Mouse (Mus musculus): ENCODE measurements around the gene Olfr12.

The Olfr12 gene

GRCm38 (mm10) chr1:92617488-92617887 is at the start of gene Olfr12:
TSS of gene Olfr12 (plus strand) at chr1:92617788.
- no peak for DNase-seq (ENCODE audit: low spot score in 2 of 2)

- DNase-seq (ENCODE audit: low spot score in 2 of 2) = no peak
These were observed 46.6 kb upstream of the Olfr12 start, which contains the start of gene Olfr1413 for GRCm38 (mm10) chr1:92571022-92571421. TSS of gene Olfr1413 (plus strand) at chr1:92571322.

GRCm38 (mm10) chr1:92585479-92585878 is 32.1 kb upstream of the Olfr12 start, which contains the start of gene Olfr1412:
TSS of gene Olfr1412 (plus strand) at chr1:92585779.
- no peak for DNase-seq (ENCODE audit: low spot score in 2 of 2)

- no peak for DNase-seq (ENCODE audit: low spot score in 2 of 2)
These were observed 23.5 kb upstream of the Olfr12 start, which contains the start of gene Olfr1411 for GRCm38 (mm10) chr1:92594111-92594510. TSS of gene Olfr1411 (plus strand) at chr1:92594411.

- DNase-seq (ENCODE audit: low spot score in 2 of 2) = no peak
These were observed 21.6 kb upstream of the Olfr12 start for GRCm38 (mm10) chr1:92596019-92596418.

- no peak for DNase-seq (ENCODE audit: low spot score in 2 of 2)
These were observed 12.1 kb upstream of the Olfr12 start, which contains the start of gene Olfr1410 for GRCm38 (mm10) chr1:92605482-92605881. TSS of gene Olfr1410 (plus strand) at chr1:92605782.

- no peak for DNase-seq (ENCODE audit: low spot score in 2 of 2)
These were observed 9.9 kb upstream of the Olfr12 start for GRCm38 (mm10) chr1:92607711-92608110.

- peak; percentile 71 to 77 for DNase-seq (ENCODE audit: low spot score in 2 of 2)
These were observed 6.6 kb upstream of the Olfr12 start for GRCm38 (mm10) chr1:92611008-92611407.

GRCm38 (mm10) chr1:92613175-92613574 is 4.4 kb upstream of the Olfr12 start:
- no peak for DNase-seq (ENCODE audit: low spot score in 2 of 2)

- DNase-seq (ENCODE audit: low spot score in 2 of 2) = no peak
These were observed 3.1 kb upstream of the Olfr12 start for GRCm38 (mm10) chr1:92614516-92614915.

GRCm38 (mm10) chr1:92616046-92616445 is 1.5 kb upstream of the Olfr12 start:
- DNase-seq (ENCODE audit: low spot score in 2 of 2) = no peak

GRCm38 (mm10) chr1:92618360-92618759 is 772 bp downstream of the Olfr12 start:
- no peak for DNase-seq (ENCODE audit: low spot score in 2 of 2)

GRCm38 (mm10) chr1:92628227-92628626 is 10.6 kb downstream of the Olfr12 start:
- no peak for DNase-seq (ENCODE audit: low spot score in 2 of 2)

- no peak for DNase-seq (ENCODE audit: low spot score in 2 of 2)
These were observed 14.6 kb downstream of the Olfr12 start for GRCm38 (mm10) chr1:92632196-92632595.

GRCm38 (mm10) chr1:92632948-92633347 is 15.4 kb downstream of the Olfr12 start:
- DNase-seq (ENCODE audit: low spot score in 2 of 2) = no peak

- DNase-seq (ENCODE audit: low spot score in 2 of 2) = no peak
These were observed 16.1 kb downstream of the Olfr12 start for GRCm38 (mm10) chr1:92633726-92634125.

GRCm38 (mm10) chr1:92634569-92634968 is 17.0 kb downstream of the Olfr12 start:
- no peak for DNase-seq (ENCODE audit: low spot score in 2 of 2)

GRCm38 (mm10) chr1:92634976-92635599 is 17.5 kb downstream of the Olfr12 start:
- DNase-seq (ENCODE audit: low spot score in 2 of 2) = no peak

GRCm38 (mm10) chr1:92636015-92636414 is 18.4 kb downstream of the Olfr12 start:
- DNase-seq (ENCODE audit: low spot score in 2 of 2) = no peak

- DNase-seq (ENCODE audit: low spot score in 2 of 2) = no peak
These were observed 19.1 kb downstream of the Olfr12 start for GRCm38 (mm10) chr1:92636676-92637075.

- no peak for DNase-seq (ENCODE audit: low spot score in 2 of 2)
These were observed 20.0 kb downstream of the Olfr12 start for GRCm38 (mm10) chr1:92637501-92638172.

GRCm38 (mm10) chr1:92638181-92638580 is 20.6 kb downstream of the Olfr12 start:
- DNase-seq (ENCODE audit: low spot score in 2 of 2) = peak; percentile 66 to 71

GRCm38 (mm10) chr1:92638736-92639135 is 21.1 kb downstream of the Olfr12 start:
- no peak for DNase-seq (ENCODE audit: low spot score in 2 of 2)
